Mouse (Mus musculus) liver, adult 2 months (tissue): ENCODE data around the gene Babam2. TPM values are rescaled to one million over a fixed set of nuclear protein-coding genes. Genes with fewer than 3 reads are reported as not detected.
A peak's percentile ranks its signal among the peaks of the same experiment; 100 is the strongest.

ENCODE experiments used
- DNase-seq: peaks from one replicate; pipeline ENCODE4 v3.0.0-alpha.2; 2011; ENCODE audit warnings: low read depth, low spot score; ENCODE audit errors: extremely low read depth
- H3K27ac ChIP-seq: fragments of 200-500 bp; replicated peaks from 2 replicates; pipeline ENCODE4 v1.5.1; 2012; ENCODE audit warnings: low read depth, mild to moderate bottlenecking, control low read depth, inconsistent platforms, low read length; ENCODE audit not compliant: insufficient read depth
- H3K27me3 ChIP-seq: fragments of 200-500 bp; 2 replicates; pipeline ENCODE4 v1.6.1; 2012; ENCODE audit warnings: mild to moderate bottlenecking, moderate library complexity, low read length, inconsistent platforms; ENCODE audit not compliant: control insufficient read depth, insufficient read depth
- H3K36me3 ChIP-seq: fragments of 200-500 bp; 2 replicates; pipeline ENCODE4 v1.6.1; 2012; ENCODE audit warnings: low read length, inconsistent platforms; ENCODE audit not compliant: control insufficient read depth, insufficient read depth
- H3K4me1 ChIP-seq: fragments of 200-500 bp; 2 replicates; pipeline ENCODE4 v1.6.1; 2011; ENCODE audit warnings: low read length; ENCODE audit not compliant: control insufficient read depth, insufficient read depth
- H3K4me3 ChIP-seq: fragments of 200-500 bp; 2 replicates; pipeline ENCODE4 v1.5.1; 2011; ENCODE audit warnings: low read depth, mild to moderate bottlenecking, control low read depth, low read length, moderate library complexity; ENCODE audit not compliant: insufficient read depth
- H3K79me2 ChIP-seq: fragments of 200-500 bp; 2 replicates; pipeline ENCODE4 v1.6.1; 2012; ENCODE audit warnings: inconsistent platforms, mild to moderate bottlenecking, low read length, moderate library complexity; ENCODE audit not compliant: control insufficient read depth, insufficient read depth
- H3K9ac ChIP-seq: fragments of 200-500 bp; 2 replicates; pipeline ENCODE4 v1.6.1; 2012; ENCODE audit warnings: low read depth, mild to moderate bottlenecking, control low read depth, inconsistent platforms, low read length
- CTCF ChIP-seq: fragments of 200-500 bp; IDR thresholded peaks from 2 replicates; pipeline ENCODE4 v1.5.1; 2011; ENCODE audit warnings: low read depth, low read length, control low read depth
- POLR2A ChIP-seq: fragments of 200-500 bp; IDR thresholded peaks from 2 replicates; pipeline ENCODE4 v1.6.1; 2011; ENCODE audit warnings: low read length, control low read depth; ENCODE audit not compliant: insufficient read depth; ENCODE audit errors: extremely low read depth
- WGBS: fragments of 180-500 bp; shearing (Covaris S2); methylation state at CpG from one replicate; pipeline ENCODE4 v1.1.7; 2018; 5-methylcytosine and 5-hydroxymethylcytosine counted together
- polyA plus RNA-seq: library from polyadenylated mRNA; depleted of rRNA; stranded (reverse); fragments of >200 nt; gene quantifications from 2 replicates; pipeline ENCODE4 v1.2.3, GENCODE M21; 2012
- total RNA-seq: library from RNA; depleted of rRNA; stranded (reverse); fragments of >200 nt; gene quantifications from 2 replicates; pipeline ENCODE4 v1.2.3, GENCODE M21; 2014

Gene Babam2
- total and polyA plus RNA-seq, 2 experiments = 18.9 to 20.1 TPM

GRCm38 (mm10) chr5:31669984-31670383, 27.5 kb upstream of the Babam2 start:
- Histone ChIP-seq H3K36me3 (peaks cover 16% of the 10 kb centered on the region), H3K9ac (no peak overlapping the region), H3K4me3 (no peak overlapping the region), H3K4me1 (no peaks in the 10 kb centered on the region), H3K27ac (no peak overlapping the region), H3K79me2 (no peaks in the 10 kb centered on the region), H3K27me3 (no peaks in the 10 kb centered on the region)
- no peak for DNase-seq
- no peak for TF ChIP-seq POLR2A
- WGBS = 60% methylated on average over 5 of the region's 5 CpGs

- H3K4me3 ChIP-seq = no peak overlapping the region
- H3K79me2 ChIP-seq = no peaks in the 10 kb centered on the region
- no peak for TF ChIP-seq CTCF
- no peak for TF ChIP-seq POLR2A
- H3K27me3 ChIP-seq = no peaks in the 10 kb centered on the region
- no peak overlapping the region for H3K9ac ChIP-seq
- no peaks in the 10 kb centered on the region for H3K4me1 ChIP-seq
- H3K36me3 ChIP-seq = peaks cover 13% of the 10 kb centered on the region
- DNase-seq = no peak
- no peak overlapping the region for H3K27ac ChIP-seq
- 82% methylated on average over 2 of the region's 2 CpGs for WGBS
Measured at GRCm38 (mm10) chr5:31671137-31671536, 26.3 kb upstream of the Babam2 start.

- TF ChIP-seq CTCF (no peak), POLR2A (no peak)
Measured at GRCm38 (mm10) chr5:31673431-31673830, 24.1 kb upstream of the Babam2 start.

GRCm38 (mm10) chr5:31678000-31678399, 19.5 kb upstream of the Babam2 start:
- 70% methylated on average over 1 of the region's 1 CpGs for WGBS
- H3K79me2 ChIP-seq = peaks cover 2% of the 10 kb centered on the region; the same call in 1 of the 2 replicates
- no peaks in the 10 kb centered on the region for H3K27me3 ChIP-seq
- H3K4me1 ChIP-seq = no peaks in the 10 kb centered on the region; the same call in 1 of the 2 replicates
- peak; percentile 63 for DNase-seq
- peaks cover under 1% of the 10 kb centered on the region; the same call in 1 of the 2 replicates for H3K36me3 ChIP-seq
- no peak overlapping the region for H3K4me3 ChIP-seq
- H3K9ac ChIP-seq = no peak overlapping the region
- no peak for TF ChIP-seq POLR2A
- TF ChIP-seq CTCF = no peak
- H3K27ac ChIP-seq = no peak overlapping the region

More at GRCm38 (mm10) chr5:31673431-31673830, 24.1 kb upstream of the Babam2 start:
- Histone ChIP-seq H3K79me2 (no peaks in the 10 kb centered on the region), H3K27ac (no peak overlapping the region), H3K4me3 (no peak overlapping the region), H3K27me3 (no peaks in the 10 kb centered on the region), H3K4me1 (no peaks in the 10 kb centered on the region; the same call in 1 of the 2 replicates), H3K36me3 (peaks cover 8% of the 10 kb centered on the region), H3K9ac (no peak overlapping the region)
- DNase-seq = no peak
- 80% methylated on average over 2 of the region's 2 CpGs for whole genome bisulfite sequencing

- no peak overlapping the region for H3K27ac ChIP-seq
- H3K36me3 ChIP-seq = no peaks in the 10 kb centered on the region
- no peak overlapping the region for H3K9ac ChIP-seq
- WGBS = 91% methylated on average over 4 of the region's 4 CpGs
- H3K79me2 ChIP-seq = peaks cover 2% of the 10 kb centered on the region; the same call in 1 of the 2 replicates
- TF ChIP-seq POLR2A = no peak
- no peak for TF ChIP-seq CTCF
- H3K27me3 ChIP-seq = no peaks in the 10 kb centered on the region
- no peak overlapping the region for H3K4me3 ChIP-seq
- no peak for DNase-seq
- H3K4me1 ChIP-seq = no peaks in the 10 kb centered on the region; the same call in 1 of the 2 replicates
Measured at GRCm38 (mm10) chr5:31680183-31680582, 17.3 kb upstream of the Babam2 start.

GRCm38 (mm10) chr5:31682305-31682704, 15.2 kb upstream of the Babam2 start:
- no peak overlapping the region for H3K4me3 ChIP-seq
- WGBS = 66% methylated on average over 1 of the region's 1 CpGs
- H3K27ac ChIP-seq = no peak overlapping the region

More at GRCm38 (mm10) chr5:31682305-31682704, 15.2 kb upstream of the Babam2 start:
- Histone ChIP-seq H3K9ac (no peak overlapping the region), H3K79me2 (peaks cover 2% of the 10 kb centered on the region; the same call in 1 of the 2 replicates), H3K36me3 (no peaks in the 10 kb centered on the region), H3K27me3 (no peaks in the 10 kb centered on the region), H3K4me1 (no peaks in the 10 kb centered on the region; the same call in 1 of the 2 replicates)
- DNase-seq = peak; percentile 45
- TF ChIP-seq CTCF (no peak), POLR2A (no peak)
